Mouse (Mus musculus): Measurements from ENCODE around the gene Gm48551. TPM values are rescaled to one million over a fixed set of nuclear protein-coding genes. Genes with fewer than 3 reads are reported as not detected.
A peak's percentile ranks its signal among the peaks of the same experiment; 100 is the strongest.

Gene Gm48551
- total and polyA plus RNA-seq, 2 experiments from 2014 or later, result 0.88 to 10.2 TPM

GRCm38 (mm10) chr10:81349961-81350350 lies 34.3 kb upstream of the Gm48551 start:
- TF ChIP-seq CTCF (IDR thresholded peaks at IDR 0.05), result no peak
- H3K4me2 ChIP-seq (ENCODE audit: low read depth, low read length, poor library complexity, severe bottlenecking), result peak overlapping the region; percentile 88

GRCm38 (mm10) chr10:81350351-81351063 lies 33.8 kb upstream of the Gm48551 start, which contains the start of gene Hmg20b:
Gene Hmg20b (minus strand): TSS chr10:81350480.
- H3K27ac ChIP-seq (ENCODE audit: low read depth, low read length), result no peak within 1 kb of the TSS
- H3K9me3 ChIP-seq (ENCODE audit: low read length), result no peaks in the 10 kb centered on the region
- peak within 1 kb of the TSS; percentile 88 for H3K4me2 ChIP-seq (ENCODE audit: low read depth, low read length, poor library complexity, severe bottlenecking)
- under 1% methylated on average over 54 of the region's 54 CpGs for WGBS
- peak within 1 kb of the TSS; percentile 52 for H3K4me3 ChIP-seq (ENCODE audit: low read depth, low read length)
- DNase-seq (ENCODE audit: low spot score), result peak; percentile 99
- no peaks in the 10 kb centered on the region for H3K27me3 ChIP-seq (ENCODE audit: insufficient read depth, low read length)
- no peak within 1 kb of the TSS for H3K9ac ChIP-seq (replicated peaks; ENCODE audit: low read length, poor library complexity, severe bottlenecking)
- no peaks in the 10 kb centered on the region for H3K36me3 ChIP-seq (ENCODE audit: insufficient read depth, low read length)
- TF ChIP-seq CTCF (IDR thresholded peaks at IDR 0.05), result peak; percentile 92
- H3K4me1 ChIP-seq (ENCODE audit: insufficient read depth, low read length), result peaks cover 4% of the 10 kb centered on the region; the same call in 1 of the 2 replicates
- ATAC-seq (ENCODE audit: low FRiP score), result peak; percentile 95

More at GRCm38 (mm10) chr10:81349961-81350350, 34.3 kb upstream of the Gm48551 start:
- peak overlapping the region; percentile 52 for H3K4me3 ChIP-seq (ENCODE audit: low read depth, low read length)
- H3K27me3 ChIP-seq (ENCODE audit: insufficient read depth, low read length), result 0 out of 2 replicates have a peak, but pooled peaks cover 2% of the 10 kb centered on the region
- H3K9ac ChIP-seq (replicated peaks; ENCODE audit: low read length, poor library complexity, severe bottlenecking), result no peak overlapping the region
- no peaks in the 10 kb centered on the region for H3K9me3 ChIP-seq (ENCODE audit: low read length)
- under 1% methylated on average over 26 of the region's 29 CpGs for WGBS
- H3K27ac ChIP-seq (ENCODE audit: low read depth, low read length), result no peak overlapping the region
- DNase-seq (ENCODE audit: low spot score) (no peak), ATAC-seq (ENCODE audit: low FRiP score) (no peak)
- no peaks in the 10 kb centered on the region for H3K36me3 ChIP-seq (ENCODE audit: insufficient read depth, low read length)
- peaks cover 4% of the 10 kb centered on the region; the same call in 1 of the 2 replicates for H3K4me1 ChIP-seq (ENCODE audit: insufficient read depth, low read length)

- TF ChIP-seq CTCF (IDR thresholded peaks at IDR 0.05), result no peak
- ATAC-seq (ENCODE audit: low FRiP score) (no peak), DNase-seq (ENCODE audit: low spot score) (no peak)
- Histone ChIP-seq H3K9me3 (ENCODE audit: low read length) (no peaks in the 10 kb centered on the region), H3K27me3 (ENCODE audit: insufficient read depth, low read length) (no peaks in the 10 kb centered on the region), H3K4me2 (ENCODE audit: low read depth, low read length, poor library complexity, severe bottlenecking) (no peak overlapping the region), H3K27ac (ENCODE audit: low read depth, low read length) (no peak overlapping the region), H3K4me1 (ENCODE audit: insufficient read depth, low read length) (peaks cover 4% of the 10 kb centered on the region; the same call in 1 of the 2 replicates), H3K9ac (replicated peaks; ENCODE audit: low read length, poor library complexity, severe bottlenecking) (no peak overlapping the region), H3K36me3 (ENCODE audit: insufficient read depth, low read length) (no peaks in the 10 kb centered on the region), H3K4me3 (ENCODE audit: low read depth, low read length) (no peak overlapping the region)
- 32% methylated on average over 9 of the region's 9 CpGs for WGBS
Measured at GRCm38 (mm10) chr10:81351678-81352291, 32.5 kb upstream of the Gm48551 start.

DNA sequence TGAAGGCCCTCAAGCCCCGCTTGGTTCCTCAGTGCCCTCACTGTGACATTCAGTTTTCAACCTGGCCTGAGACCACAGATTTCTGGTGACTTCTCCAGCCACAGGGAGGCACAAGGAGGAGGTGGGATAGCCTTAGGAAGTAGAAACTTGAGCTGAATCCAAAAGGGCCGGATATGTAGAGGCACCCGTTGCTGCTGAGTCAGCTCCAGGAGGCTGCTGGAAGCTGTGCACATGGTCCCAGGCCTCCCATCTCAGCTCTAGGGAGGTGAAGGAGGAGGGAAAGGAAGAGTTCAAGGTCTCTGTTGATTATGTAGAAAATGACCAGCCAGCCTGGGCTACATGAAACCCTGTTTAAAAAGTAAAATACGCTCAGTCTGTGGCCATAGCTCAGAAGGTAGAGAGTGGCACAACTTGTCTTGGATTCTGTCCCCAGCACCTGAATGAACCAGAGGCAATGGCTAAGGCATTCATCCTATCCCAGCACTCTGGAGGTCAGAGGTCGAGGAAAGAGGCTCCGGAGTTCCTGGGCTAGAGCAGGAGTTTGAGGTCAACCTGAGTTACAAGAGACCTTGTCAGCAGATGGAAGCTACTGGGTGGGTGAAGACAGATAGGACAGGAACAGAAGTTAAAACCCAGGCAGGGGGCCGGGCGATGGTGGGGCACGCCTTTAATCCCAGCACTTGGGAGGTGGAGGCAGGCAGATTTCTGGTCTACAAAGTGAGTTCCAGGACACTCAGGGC lies 29.4 kb upstream of the Gm48551 start:
- no peak overlapping the region for H3K4me3 ChIP-seq (ENCODE audit: low read depth, low read length)
- H3K9ac ChIP-seq (replicated peaks; ENCODE audit: low read length, poor library complexity, severe bottlenecking), result no peak overlapping the region
- H3K27ac ChIP-seq (ENCODE audit: low read depth, low read length), result no peak overlapping the region
- no peak overlapping the region for H3K4me2 ChIP-seq (ENCODE audit: low read depth, low read length, poor library complexity, severe bottlenecking)
- ATAC-seq (ENCODE audit: low FRiP score) (no peak), DNase-seq (ENCODE audit: low spot score) (no peak)
- H3K27me3 ChIP-seq (ENCODE audit: insufficient read depth, low read length), result no peaks in the 10 kb centered on the region
- peaks cover 5% of the 10 kb centered on the region for H3K4me1 ChIP-seq (ENCODE audit: insufficient read depth, low read length)
- WGBS, result 62% methylated on average over 9 of the region's 9 CpGs
- H3K9me3 ChIP-seq (ENCODE audit: low read length), result no peaks in the 10 kb centered on the region
- no peak for TF ChIP-seq CTCF (IDR thresholded peaks at IDR 0.05)
- H3K36me3 ChIP-seq (ENCODE audit: insufficient read depth, low read length), result peaks cover 1% of the 10 kb centered on the region; the same call in 1 of the 2 replicates

GRCm38 (mm10) chr10:81355533-81355932 lies 28.7 kb upstream of the Gm48551 start:
- 69% methylated on average over 4 of the region's 4 CpGs for WGBS
- DNase-seq (ENCODE audit: low spot score) (no peak), ATAC-seq (ENCODE audit: low FRiP score) (no peak)
- Histone ChIP-seq H3K27ac (ENCODE audit: low read depth, low read length) (no peak overlapping the region), H3K36me3 (ENCODE audit: insufficient read depth, low read length) (peaks cover 4% of the 10 kb centered on the region; the same call in 1 of the 2 replicates), H3K27me3 (ENCODE audit: insufficient read depth, low read length) (no peaks in the 10 kb centered on the region), H3K4me2 (ENCODE audit: low read depth, low read length, poor library complexity, severe bottlenecking) (no peak overlapping the region), H3K9ac (replicated peaks; ENCODE audit: low read length, poor library complexity, severe bottlenecking) (no peak overlapping the region), H3K9me3 (ENCODE audit: low read length) (no peaks in the 10 kb centered on the region), H3K4me3 (ENCODE audit: low read depth, low read length) (no peak overlapping the region), H3K4me1 (ENCODE audit: insufficient read depth, low read length) (peaks cover 4% of the 10 kb centered on the region)
- no peak for TF ChIP-seq CTCF (IDR thresholded peaks at IDR 0.05)

Measured in midbrain, postnatal 0 days (tissue).